Mouse (Mus musculus) embryo, embryonic 9.5 days (tissue): ENCODE data around the gene Gdpd3.
"Not testable (repeated sequence)": the region's sequence is repeated elsewhere in the genome, so short reads cannot be mapped to it uniquely, and the experiment has no call there.

Source experiments
- DNase-seq: peaks from one replicate; pipeline ENCODE4 v3.0.0-alpha.2; 2017; ENCODE audit errors: extremely low spot score

The Gdpd3 gene

DNA sequence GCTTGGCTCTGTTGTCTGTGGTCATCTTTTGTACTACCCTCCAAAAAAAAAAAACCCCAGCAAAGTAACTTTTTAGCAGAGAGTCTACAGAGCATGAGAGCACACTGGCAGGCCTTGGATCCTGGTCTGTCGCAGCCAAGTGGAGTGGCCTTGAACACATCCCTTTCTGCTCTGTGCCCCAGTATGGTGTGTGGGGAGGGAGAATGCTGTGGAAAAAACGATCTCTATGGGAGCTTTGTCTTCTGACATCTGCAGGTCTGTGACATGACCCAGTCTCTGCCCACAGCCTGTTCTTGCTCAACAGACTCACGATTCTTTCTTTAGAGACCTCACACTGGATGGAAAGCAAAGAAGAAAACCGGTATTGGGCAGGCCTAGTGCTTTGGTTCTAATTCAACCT lies 5.2 kb upstream of the Gdpd3 start:
- DNase-seq, result no peak

- DNase-seq, result no peak
Measured at GRCm38 (mm10) chr7:126761529-126762067, 4.5 kb upstream of the Gdpd3 start.

- DNase-seq, result no peak
Measured at GRCm38 (mm10) chr7:126762471-126763008, 3.6 kb upstream of the Gdpd3 start.

DNA sequence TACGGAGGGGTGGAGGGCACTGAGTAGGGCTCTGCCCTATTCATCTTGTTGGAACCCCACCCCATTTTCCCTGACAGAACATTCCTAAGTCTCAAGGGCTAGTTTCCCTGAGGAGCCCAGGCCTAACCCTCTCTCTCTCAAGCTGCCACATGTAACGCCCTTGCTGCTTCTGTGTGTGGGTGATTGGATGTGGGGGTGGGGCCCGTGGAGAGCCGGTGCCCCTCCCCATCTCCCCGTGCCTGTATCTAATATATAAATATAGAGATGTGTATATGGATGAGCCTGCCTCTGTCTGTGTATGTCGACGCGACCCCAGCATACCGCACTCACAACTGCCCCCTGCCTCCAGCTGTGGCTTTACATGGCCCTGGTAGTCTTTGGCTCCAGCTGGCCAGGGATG lies 594 bp upstream of the Gdpd3 start:
- no peak for DNase-seq

- DNase-seq, result no peak
Measured at GRCm38 (mm10) chr7:126767001-126767400, 867 bp downstream of the Gdpd3 start.

GRCm38 (mm10) chr7:126770784-126771183 lies 4.7 kb downstream of the Gdpd3 start:
- DNase-seq, result no peak

DNA sequence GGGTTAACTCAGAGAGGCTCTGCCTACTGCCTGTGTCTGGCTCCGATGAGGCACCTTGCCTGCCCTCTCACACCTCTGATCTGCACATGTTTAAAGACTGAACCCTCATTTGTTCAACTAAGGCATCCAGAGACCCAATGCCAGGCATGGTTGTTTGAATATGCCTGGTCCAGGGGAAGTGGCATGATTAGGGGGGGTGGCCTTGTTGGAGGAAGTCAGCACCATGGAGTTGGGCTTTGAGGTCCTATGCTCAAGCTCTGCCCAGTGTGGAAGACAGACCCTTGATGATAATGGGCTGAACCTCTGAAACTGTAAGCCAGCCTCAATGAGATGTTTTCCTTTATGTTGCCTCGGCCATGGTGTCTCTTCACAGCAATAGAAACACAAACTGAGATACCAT lies 7.2 kb downstream of the Gdpd3 start:
- DNase-seq, result no peak

DNA sequence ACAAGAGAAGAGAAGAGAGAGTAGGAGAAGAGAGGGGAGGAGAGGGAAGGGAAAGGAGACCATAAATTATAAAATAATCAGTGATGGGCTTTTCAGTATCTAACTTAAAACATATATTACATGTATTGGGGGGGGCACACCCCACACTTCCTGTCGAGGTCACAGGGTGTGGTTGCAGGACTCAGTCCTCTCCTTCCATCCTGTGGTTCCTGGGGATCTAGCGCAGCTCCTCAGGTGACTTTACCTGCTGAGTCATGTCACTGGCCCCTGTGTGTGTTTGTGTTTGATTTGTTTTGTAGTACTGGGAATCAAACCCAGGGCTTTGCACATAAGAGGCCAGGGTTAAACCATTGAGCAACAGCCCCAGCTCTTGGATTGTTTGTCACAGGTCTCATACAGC lies 8.3 kb downstream of the Gdpd3 start:
- DNase-seq, result no peak

DNA sequence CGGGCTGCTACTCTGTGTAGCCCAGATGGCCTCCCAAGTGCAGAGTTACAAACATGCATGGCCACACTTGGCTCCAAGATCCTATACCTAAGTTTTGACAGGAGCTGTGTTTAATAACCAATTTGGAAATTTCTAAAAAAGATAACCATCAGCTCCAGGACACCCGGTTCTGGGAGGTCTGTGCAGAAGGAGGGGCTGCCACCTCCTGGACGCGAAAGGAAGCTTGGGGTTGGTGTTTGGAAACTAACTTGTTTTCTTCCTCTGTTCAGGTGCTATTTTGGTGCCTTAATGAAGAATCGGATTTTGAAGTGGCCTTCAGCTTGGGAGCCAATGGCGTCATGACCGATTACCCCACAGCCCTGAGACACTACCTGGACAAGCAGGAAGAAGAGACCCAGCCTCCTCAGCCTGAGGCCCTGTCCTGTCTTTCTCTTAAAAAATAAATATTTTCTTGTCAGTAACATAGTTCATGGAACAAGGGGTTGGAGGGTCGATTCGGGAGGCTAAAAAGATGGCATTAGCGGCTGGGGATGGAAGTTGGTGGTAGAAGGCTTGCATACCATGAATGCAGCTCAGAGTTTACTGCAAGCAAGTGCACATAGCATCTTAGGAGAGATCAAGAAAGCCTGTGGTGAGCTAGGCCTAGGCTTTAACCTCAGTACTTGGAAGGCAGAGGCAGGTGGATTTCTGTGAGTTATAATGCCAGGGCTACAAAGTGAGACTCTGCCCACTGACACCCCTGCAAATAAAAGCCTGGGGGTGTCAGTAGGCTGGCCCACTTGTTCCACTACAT lies 9.2 kb downstream of the Gdpd3 start:
- DNase-seq, result no peak

DNA sequence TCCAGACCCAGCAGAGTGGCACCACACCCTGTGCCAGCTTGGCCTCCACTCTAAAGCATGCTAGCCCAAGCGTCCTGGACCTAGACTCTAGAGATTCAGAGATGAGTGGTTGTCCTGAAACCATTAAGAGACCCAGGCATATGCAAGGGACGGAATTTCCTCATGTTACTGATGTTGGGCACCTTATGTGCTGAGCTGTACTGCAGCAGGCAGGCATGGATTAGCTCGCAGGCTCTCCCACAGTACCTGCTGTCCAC lies 9.8 kb downstream of the Gdpd3 start:
- no peak for DNase-seq

DNA sequence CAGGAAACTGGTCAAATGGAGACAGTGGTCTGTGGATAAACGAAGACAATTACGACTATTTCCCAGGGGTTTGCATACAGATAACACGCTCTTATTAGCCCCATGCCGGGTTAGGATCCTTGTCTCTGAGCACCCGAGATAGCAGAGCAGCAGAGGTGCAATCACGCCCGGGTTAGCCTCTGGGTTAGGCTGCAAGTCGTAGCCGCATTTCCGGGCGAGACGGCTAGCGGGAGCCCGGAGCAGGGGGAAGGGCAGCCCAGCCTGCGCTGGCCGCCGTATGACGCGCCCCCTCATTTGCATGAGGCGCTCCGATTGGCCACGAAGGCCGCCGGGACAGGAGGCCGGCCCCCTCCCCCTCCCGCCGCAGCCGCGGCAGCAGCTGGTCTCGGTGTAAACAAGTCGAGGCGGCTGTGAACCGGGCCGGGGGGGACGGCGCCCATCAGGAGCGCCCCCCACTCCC lies 10.5 kb downstream of the Gdpd3 start, which contains the start of gene Ypel3:
Gene Ypel3 (plus strand): TSS at position 358 of the 460 bp plus-strand sequence.
- peak; percentile 89 for DNase-seq

DNA sequence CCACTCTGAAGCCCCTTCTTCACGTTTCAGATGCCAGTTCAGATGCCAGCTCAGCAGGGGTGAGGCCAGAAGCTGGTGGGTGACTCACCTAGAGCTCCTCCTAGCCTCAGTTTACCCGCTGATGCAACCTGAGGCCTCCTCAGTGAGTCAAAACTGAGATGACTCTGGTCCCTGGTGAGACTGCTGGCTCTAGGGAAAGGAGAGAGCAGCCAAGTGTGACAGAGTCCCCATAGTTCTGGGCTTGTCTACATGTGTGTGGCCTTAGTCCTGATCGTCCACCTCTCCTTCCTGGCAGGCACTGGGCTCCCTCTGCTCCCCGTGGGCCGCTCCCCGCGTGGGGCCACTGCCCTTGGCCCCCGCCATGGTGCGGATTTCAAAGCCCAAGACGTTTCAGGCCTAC lies 11.3 kb downstream of the Gdpd3 start:
- no peak for DNase-seq

DNA sequence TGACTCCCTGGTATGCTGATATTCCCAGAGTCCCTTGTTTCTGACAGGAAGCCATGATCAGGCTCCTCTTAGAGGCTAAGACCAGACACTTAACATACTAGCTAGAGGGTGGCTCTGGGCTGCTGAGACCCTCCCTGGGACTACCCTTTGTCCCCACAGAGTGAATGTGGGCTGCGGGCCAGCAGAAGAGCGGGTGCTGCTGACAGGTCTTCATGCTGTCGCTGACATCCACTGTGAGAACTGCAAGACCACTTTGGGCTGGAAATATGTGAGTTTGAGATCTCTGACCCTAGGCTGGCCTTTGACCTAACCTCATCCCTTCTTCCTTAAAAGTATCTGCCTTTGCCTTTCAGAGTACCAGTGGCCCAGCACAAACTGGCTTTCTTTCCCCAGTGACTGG lies 12.0 kb downstream of the Gdpd3 start:
- no peak for DNase-seq

GRCm38 (mm10) chr7:126779101-126779500 lies 13.0 kb downstream of the Gdpd3 start:
- DNase-seq, result not testable (repeated sequence)

DNA sequence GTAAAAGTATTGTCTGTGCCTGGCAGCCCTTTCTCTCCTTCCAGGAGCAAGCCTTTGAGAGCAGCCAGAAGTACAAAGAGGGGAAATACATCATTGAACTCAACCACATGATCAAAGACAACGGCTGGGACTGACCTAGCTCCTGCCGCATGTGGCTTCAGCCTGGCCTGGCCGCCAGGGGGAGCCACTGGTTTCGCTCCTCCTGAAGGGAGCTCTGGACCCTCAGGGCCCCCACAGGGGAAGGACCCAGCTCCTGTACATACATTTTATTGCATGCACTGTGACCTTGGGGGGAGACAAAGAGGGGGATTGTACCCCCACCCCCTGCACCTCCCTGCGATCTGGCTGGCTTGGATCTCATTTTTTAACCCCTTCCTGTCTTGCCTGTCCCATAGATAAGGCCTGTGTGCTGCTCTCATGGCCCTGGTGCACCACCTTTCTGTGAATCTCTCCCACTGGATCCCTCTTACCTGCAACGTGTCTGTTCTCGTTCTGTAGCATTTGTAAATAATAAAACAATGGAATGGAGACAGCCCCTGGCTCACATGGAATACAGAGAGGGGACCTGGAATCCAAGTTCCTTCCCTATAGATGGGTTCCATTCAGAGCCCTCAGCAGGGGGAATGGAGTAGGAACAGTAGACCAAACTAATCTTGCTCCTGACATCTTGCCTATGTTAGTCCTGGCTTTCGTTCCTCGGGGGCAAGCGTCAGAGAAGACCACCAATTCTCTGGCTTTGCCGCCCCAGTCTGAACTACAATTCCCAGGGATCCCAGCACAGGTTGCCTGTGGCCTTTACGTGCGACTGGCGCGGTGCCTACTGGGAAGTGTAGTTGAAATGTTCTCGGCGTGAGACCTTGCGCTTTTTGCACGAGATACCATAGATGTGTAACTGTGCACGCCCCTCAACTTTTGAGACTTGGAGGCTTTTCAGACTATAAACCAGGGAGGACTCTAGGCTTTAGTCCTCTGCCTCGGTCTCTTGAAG lies 14.1 kb downstream of the Gdpd3 start:
- DNase-seq, result peak; percentile 91

DNA sequence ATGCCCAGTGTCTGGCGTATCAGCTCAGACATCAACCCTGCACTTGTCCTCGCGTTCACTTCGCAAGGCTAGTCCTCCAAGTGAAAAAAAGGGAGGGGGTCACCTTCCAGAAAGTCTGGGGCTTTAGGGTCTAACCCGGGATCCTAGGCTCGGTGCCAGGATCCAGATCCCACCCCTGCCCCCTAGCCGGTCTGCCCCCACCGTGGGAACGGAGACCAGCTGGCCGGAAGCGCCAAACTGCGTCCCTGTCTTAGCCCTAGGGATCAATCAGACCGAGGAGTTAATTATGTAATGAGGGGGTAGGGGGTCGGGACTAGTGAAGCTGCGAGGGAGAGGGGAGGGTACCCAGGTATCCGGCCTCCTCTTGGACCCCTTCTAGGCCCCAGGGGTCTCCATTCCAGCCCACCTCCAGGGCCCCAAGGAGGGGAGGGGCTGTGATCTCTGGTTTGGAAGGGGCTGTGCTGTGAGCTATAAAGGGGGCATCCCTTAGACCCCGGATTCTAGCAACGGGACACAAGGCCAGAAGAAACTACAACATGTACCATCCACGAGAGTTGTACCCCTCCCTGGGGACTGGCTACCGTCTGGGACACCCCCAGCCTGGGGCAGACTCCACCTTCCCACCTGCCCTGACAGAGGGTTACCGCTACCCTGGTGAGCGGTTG lies 15.0 kb downstream of the Gdpd3 start, which contains the start of gene Tbx6:
Gene Tbx6 (plus strand): TSS at position 513 of the 665 bp plus-strand sequence.
- no peak for DNase-seq

GRCm38 (mm10) chr7:126781661-126782370 lies 15.7 kb downstream of the Gdpd3 start:
- no peak for DNase-seq

DNA sequence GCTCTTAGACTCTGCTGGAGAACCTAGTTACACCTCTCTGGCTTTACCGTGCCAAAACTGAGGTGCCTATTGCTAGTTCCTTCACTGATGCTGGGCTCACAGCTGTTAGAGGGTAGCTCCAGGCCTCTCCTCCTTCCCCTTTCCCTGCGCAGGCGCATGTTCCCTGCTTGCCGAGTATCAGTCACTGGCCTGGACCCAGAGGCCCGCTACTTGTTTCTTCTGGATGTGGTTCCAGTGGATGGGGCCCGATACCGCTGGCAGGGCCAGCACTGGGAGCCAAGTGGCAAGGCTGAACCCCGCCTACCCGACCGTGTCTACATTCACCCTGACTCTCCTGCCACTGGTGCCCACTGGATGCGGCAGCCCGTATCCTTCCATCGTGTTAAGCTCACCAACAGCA lies 16.6 kb downstream of the Gdpd3 start:
- no peak for DNase-seq

DNA sequence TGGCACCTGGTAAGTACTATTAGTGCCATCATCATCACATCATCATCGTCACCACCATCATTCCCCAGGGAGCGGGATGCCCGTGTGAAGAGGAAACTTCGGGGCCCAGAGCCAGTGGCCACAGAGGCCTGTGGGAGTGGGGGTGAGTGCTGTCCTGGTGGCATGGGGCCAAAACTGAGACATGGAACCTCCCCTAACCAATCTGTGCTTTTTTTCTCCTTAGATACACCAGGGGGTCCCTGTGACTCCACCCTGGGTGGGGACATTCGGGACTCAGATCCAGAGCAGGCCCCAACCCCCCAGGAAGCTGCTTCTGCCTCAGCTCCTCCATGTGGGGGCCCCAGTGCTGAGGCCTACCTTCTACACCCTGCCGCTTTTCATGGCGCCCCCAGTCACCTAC lies 18.3 kb downstream of the Gdpd3 start:
- no peak for DNase-seq

DNA sequence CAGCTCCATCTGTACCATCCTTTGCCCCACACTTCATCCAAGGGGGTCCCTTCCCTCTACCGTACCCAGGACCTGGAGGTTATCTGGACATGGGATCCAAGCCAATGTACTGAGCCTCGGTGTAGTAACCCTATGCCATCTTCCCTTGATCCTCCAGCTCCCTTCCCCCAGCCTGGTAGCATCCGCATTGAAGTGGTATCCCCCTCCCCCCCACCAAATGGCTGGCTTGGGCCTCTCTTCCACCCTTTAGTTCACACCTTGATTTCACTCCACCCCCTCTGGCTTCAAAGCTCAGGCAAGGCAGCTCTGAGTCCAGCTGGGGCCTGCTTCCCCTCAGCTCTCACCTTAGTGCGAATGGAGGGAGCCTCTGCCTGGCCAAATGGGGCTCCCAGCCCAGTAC lies 18.9 kb downstream of the Gdpd3 start:
- no peak for DNase-seq

DNA sequence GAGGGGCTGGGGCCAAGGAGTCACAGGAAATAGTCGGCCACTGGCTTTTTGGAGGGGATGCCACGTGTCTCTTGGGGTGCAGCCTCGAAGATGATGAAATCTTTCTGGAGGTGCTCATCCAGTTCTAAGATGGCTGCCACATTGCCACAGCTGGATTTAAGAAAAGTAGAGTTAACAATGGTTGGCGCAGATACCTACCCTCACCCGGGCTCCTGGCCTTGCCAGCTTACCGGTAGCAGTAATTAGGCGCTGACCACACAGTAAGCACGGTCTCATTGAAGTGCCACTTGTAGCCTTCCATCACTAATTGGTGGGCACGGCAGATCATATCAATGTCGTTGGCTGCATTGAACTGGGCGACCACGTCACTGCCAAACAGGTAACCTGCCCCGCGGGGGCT lies 20.0 kb downstream of the Gdpd3 start:
- no peak for DNase-seq
